Mouse (Mus musculus): ENCODE measurements at regions not wholly inside any gene's neighbourhood (a gene's known extent, or its start where the extent isn't known, plus 50 kb on each side); places are given as distances from the start of the nearest gene placed in this dataset.

DNA sequence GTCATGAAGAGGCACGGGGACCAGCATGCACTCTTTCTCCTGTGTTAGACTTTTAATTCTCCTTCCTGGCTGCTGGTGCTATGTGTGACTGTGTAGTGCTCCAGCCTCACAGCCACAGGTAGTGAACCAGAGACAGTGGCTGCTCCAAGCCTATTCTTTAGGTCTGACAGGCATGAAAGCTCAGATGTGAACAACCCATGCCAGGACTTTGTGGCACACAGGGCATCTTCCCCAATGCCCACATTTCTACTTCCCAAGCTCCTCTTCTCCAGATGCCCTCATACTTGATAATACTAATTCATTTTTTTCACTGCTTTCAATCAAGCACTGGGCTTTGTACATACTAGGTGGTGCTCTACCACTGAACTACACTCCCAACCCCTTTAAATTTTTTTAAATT is 377.4 kb upstream of the Slc7a11 start:
- TF ChIP-seq SMC3 (IDR thresholded peaks at IDR 0.05; ENCODE audit: low read depth, low read length) (no peak), EP300 (IDR thresholded peaks at IDR 0.05; ENCODE audit: low read depth in 1 of 2, low read length in 2 of 2) (no peak), GATA1 (IDR thresholded peaks at IDR 0.05; ENCODE audit: low read depth, low read length) (no peak), CTCF (IDR thresholded peaks at IDR 0.05 in 2 of 3, conservative IDR thresholded peaks at IDR 0.05 in 1 of 3; ENCODE audit: control insufficient read depth in 1 of 3, insufficient read depth in 1 of 3, low read depth in 2 of 3, low read length in 3 of 3, poor library complexity in 1 of 3, severe bottlenecking in 1 of 3) (no peak), BHLHE40 (IDR thresholded peaks at IDR 0.05; ENCODE audit: borderline replicate concordance, low read depth, low read length) (no peak), MAFK (IDR thresholded peaks at IDR 0.05; ENCODE audit: borderline replicate concordance, low read depth, low read length) (no peak)

Data from MEL (cell line).